Mouse (Mus musculus): ENCODE results near the gene Akap6.

DNA sequence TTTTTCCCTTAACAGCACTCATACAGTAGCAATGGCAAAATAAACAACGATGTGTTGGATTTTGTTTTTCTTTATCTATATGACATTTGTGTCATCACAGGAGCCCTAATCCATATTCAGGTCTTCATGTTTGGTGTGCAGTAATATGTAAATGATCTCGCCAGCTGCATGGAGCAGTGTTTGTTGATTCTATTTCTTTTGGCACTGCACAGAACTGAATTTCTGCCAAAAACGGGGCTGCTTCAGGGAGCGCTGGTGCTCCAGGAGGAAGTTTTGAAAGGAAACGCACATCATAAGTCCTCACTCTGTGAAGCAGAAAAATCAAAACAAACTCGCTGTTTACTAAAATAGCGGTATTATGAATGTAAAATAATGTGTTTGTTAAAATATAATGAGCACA lies 424.9 kb downstream of the Akap6 start:
- TF ChIP-seq CTCF (IDR thresholded peaks at IDR 0.05; ENCODE audit: borderline replicate concordance, control insufficient read depth, extremely low read depth, insufficient read depth, low read length, poor library complexity) (no peak), POLR2A (IDR thresholded peaks at IDR 0.05; ENCODE audit: control insufficient read depth, extremely low read depth, insufficient read depth, low read length, poor library complexity) (no peak)

Data from thymus, adult 2 months (tissue).